Mouse (Mus musculus): ENCODE results near the gene Arl11. TPM values are rescaled to one million over a fixed set of nuclear protein-coding genes. Genes with fewer than 3 reads are reported as not detected.

Arl11 gene
- 1.2 TPM in 2 replicates for polyA plus RNA-seq (2015; fragmentation: Nextera tagmentation; extraction: Ambion mirVana)

- 0 out of 2 replicates have a peak within 1 kb of the TSS, but pooled peaks have one; percentile 8 for H3K9ac ChIP-seq (ENCODE audit: low read length)
- H3K27me3 ChIP-seq (ENCODE audit: control insufficient read depth, insufficient read depth, low read length) = no peaks in the 10 kb centered on the region
- no peaks in the 10 kb centered on the region for H3K9me3 ChIP-seq (ENCODE audit: control insufficient read depth, low read length)
- H3K4me2 ChIP-seq (replicated peaks; ENCODE audit: low read depth) = no peak within 1 kb of the TSS
- no peak within 1 kb of the TSS for H3K27ac ChIP-seq (replicated peaks)
- 0 out of 2 replicates have a peak, but pooled peaks cover 4% of the 10 kb centered on the region for H3K4me1 ChIP-seq (replicated peaks; ENCODE audit: control insufficient read depth, insufficient read depth)
- TF ChIP-seq EP300 (optimal IDR thresholded peaks at IDR 0.05) (no peak), CTCF (IDR thresholded peaks at IDR 0.05; ENCODE audit: low read depth) (no peak)
- DNase-seq (ENCODE audit: low spot score) = no peak
- 52% methylated on average over 6 of the region's 6 CpGs for WGBS
- no peaks in the 10 kb centered on the region for H3K36me3 ChIP-seq (ENCODE audit: control insufficient read depth, insufficient read depth, low read length)
- peak; percentile 66 for ATAC-seq (ENCODE audit: low FRiP score, low TSS enrichment)
- no peak within 1 kb of the TSS for H3K4me3 ChIP-seq (ENCODE audit: low read depth, low read length)
Measured at GRCm38 (mm10) chr14:61309593-61309992, at the start of gene Arl11. TSS of gene Arl11 (plus strand) at chr14:61309753.

GRCm38 (mm10) chr14:61267908-61268475, 41.6 kb upstream of the Arl11 start:
- no peaks in the 10 kb centered on the region for H3K27me3 ChIP-seq (ENCODE audit: control insufficient read depth, insufficient read depth, low read length)
- ATAC-seq (ENCODE audit: low FRiP score, low TSS enrichment) (no peak), DNase-seq (ENCODE audit: low spot score) (no peak)
- no peak overlapping the region for H3K4me3 ChIP-seq (ENCODE audit: low read depth, low read length)
- TF ChIP-seq CTCF (IDR thresholded peaks at IDR 0.05; ENCODE audit: low read depth) (no peak), EP300 (optimal IDR thresholded peaks at IDR 0.05) (no peak)
- H3K9me3 ChIP-seq (ENCODE audit: control insufficient read depth, low read length) = no peaks in the 10 kb centered on the region
- H3K27ac ChIP-seq (replicated peaks) = no peak overlapping the region
- WGBS = 51% methylated on average over 5 of the region's 5 CpGs
- no peaks in the 10 kb centered on the region for H3K36me3 ChIP-seq (ENCODE audit: control insufficient read depth, insufficient read depth, low read length)
- H3K4me1 ChIP-seq (replicated peaks; ENCODE audit: control insufficient read depth, insufficient read depth) = no peaks in the 10 kb centered on the region
- H3K9ac ChIP-seq (ENCODE audit: low read length) = no peak overlapping the region
- no peak overlapping the region for H3K4me2 ChIP-seq (replicated peaks; ENCODE audit: low read depth)

GRCm38 (mm10) chr14:61274414-61275198, 34.9 kb upstream of the Arl11 start:
- H3K27me3 ChIP-seq (ENCODE audit: control insufficient read depth, insufficient read depth, low read length) = peaks cover 2% of the 10 kb centered on the region; the same call in 1 of the 2 replicates
- 11% methylated on average over 38 of the region's 38 CpGs for WGBS

DNA sequence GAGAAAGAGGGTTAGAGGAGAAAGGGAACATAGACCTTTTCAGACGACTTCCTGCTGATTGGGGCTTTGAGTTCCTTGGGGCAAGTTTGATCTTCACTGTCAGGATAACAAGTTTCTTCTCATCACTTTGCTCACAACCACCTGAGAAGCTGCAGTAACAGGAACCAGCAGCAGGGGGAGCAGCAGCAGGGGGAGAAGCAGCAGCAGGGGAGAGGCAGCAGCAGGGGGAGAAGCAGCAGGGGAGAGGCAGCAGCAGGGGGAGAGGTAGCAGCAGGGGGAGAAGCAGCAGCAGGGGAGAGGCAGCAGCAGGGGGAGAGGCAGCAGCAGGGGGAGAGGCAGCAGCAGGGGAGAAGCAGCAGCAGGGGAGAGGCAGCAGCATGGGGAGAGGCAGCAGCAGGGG, 32.3 kb upstream of the Arl11 start:
- 30% methylated on average over 1 of the region's 1 CpGs for WGBS
- Histone ChIP-seq H3K27ac (replicated peaks) (no peak overlapping the region), H3K9ac (ENCODE audit: low read length) (no peak overlapping the region), H3K9me3 (ENCODE audit: control insufficient read depth, low read length) (no peaks in the 10 kb centered on the region), H3K27me3 (ENCODE audit: control insufficient read depth, insufficient read depth, low read length) (peaks cover 2% of the 10 kb centered on the region; the same call in 1 of the 2 replicates), H3K4me2 (replicated peaks; ENCODE audit: low read depth) (no peak overlapping the region), H3K36me3 (ENCODE audit: control insufficient read depth, insufficient read depth, low read length) (no peaks in the 10 kb centered on the region; the same call in 1 of the 2 replicates), H3K4me3 (ENCODE audit: low read depth, low read length) (no peak overlapping the region), H3K4me1 (replicated peaks; ENCODE audit: control insufficient read depth, insufficient read depth) (no peaks in the 10 kb centered on the region)
- ATAC-seq (ENCODE audit: low FRiP score, low TSS enrichment) (no peak), DNase-seq (ENCODE audit: low spot score) (peak; percentile 60)
- TF ChIP-seq CTCF (IDR thresholded peaks at IDR 0.05; ENCODE audit: low read depth) = peak; percentile 83
- no peak for TF ChIP-seq EP300 (optimal IDR thresholded peaks at IDR 0.05)

More at GRCm38 (mm10) chr14:61274414-61275198, 34.9 kb upstream of the Arl11 start:
- H3K9ac ChIP-seq (ENCODE audit: low read length) = no peak overlapping the region
- H3K9me3 ChIP-seq (ENCODE audit: control insufficient read depth, low read length) = no peaks in the 10 kb centered on the region
- DNase-seq (ENCODE audit: low spot score) (peak; percentile 22), ATAC-seq (ENCODE audit: low FRiP score, low TSS enrichment) (peak; percentile 42; the same call in 1 of the 2 replicates)
- peak overlapping the region; percentile 42 for H3K4me2 ChIP-seq (replicated peaks; ENCODE audit: low read depth)
- TF ChIP-seq CTCF (IDR thresholded peaks at IDR 0.05; ENCODE audit: low read depth) (no peak), EP300 (optimal IDR thresholded peaks at IDR 0.05) (no peak)
- no peaks in the 10 kb centered on the region for H3K4me1 ChIP-seq (replicated peaks; ENCODE audit: control insufficient read depth, insufficient read depth)
- H3K4me3 ChIP-seq (ENCODE audit: low read depth, low read length) = peak overlapping the region; percentile 22; the same call in 1 of the 2 replicates
- H3K27ac ChIP-seq (replicated peaks) = no peak overlapping the region
- no peaks in the 10 kb centered on the region; the same call in 1 of the 2 replicates for H3K36me3 ChIP-seq (ENCODE audit: control insufficient read depth, insufficient read depth, low read length)

- no peaks in the 10 kb centered on the region; the same call in 1 of the 2 replicates for H3K36me3 ChIP-seq (ENCODE audit: control insufficient read depth, insufficient read depth, low read length)
- no peak overlapping the region for H3K27ac ChIP-seq (replicated peaks)
- 74% methylated on average over 7 of the region's 7 CpGs for WGBS
- DNase-seq (ENCODE audit: low spot score) (no peak), ATAC-seq (ENCODE audit: low FRiP score, low TSS enrichment) (no peak)
- H3K4me1 ChIP-seq (replicated peaks; ENCODE audit: control insufficient read depth, insufficient read depth) = no peaks in the 10 kb centered on the region
- TF ChIP-seq CTCF (IDR thresholded peaks at IDR 0.05; ENCODE audit: low read depth) = no peak
- no peak for TF ChIP-seq EP300 (optimal IDR thresholded peaks at IDR 0.05)
- H3K9me3 ChIP-seq (ENCODE audit: control insufficient read depth, low read length) = no peaks in the 10 kb centered on the region
- no peak overlapping the region for H3K4me2 ChIP-seq (replicated peaks; ENCODE audit: low read depth)
- peaks cover 2% of the 10 kb centered on the region; the same call in 1 of the 2 replicates for H3K27me3 ChIP-seq (ENCODE audit: control insufficient read depth, insufficient read depth, low read length)
- no peak overlapping the region for H3K4me3 ChIP-seq (ENCODE audit: low read depth, low read length)
- no peak overlapping the region for H3K9ac ChIP-seq (ENCODE audit: low read length)
Measured at GRCm38 (mm10) chr14:61278676-61279300, 30.8 kb upstream of the Arl11 start.

All from stomach, postnatal 0 days (tissue).